Mouse (Mus musculus) neutrophil, adult 65 days (primary cell): ENCODE data around the gene Arhgap4. TPM values are rescaled to one million over a fixed set of nuclear protein-coding genes. Genes with fewer than 3 reads are reported as not detected.

Experiments used
- total RNA-seq: library from RNA; stranded (reverse); gene quantifications from 2 replicates; pipeline ENCODE4 v1.2.4, GENCODE M21; 2023

Arhgap4 gene
- total RNA-seq = 228 and 276 TPM in 2 replicates

DNA sequence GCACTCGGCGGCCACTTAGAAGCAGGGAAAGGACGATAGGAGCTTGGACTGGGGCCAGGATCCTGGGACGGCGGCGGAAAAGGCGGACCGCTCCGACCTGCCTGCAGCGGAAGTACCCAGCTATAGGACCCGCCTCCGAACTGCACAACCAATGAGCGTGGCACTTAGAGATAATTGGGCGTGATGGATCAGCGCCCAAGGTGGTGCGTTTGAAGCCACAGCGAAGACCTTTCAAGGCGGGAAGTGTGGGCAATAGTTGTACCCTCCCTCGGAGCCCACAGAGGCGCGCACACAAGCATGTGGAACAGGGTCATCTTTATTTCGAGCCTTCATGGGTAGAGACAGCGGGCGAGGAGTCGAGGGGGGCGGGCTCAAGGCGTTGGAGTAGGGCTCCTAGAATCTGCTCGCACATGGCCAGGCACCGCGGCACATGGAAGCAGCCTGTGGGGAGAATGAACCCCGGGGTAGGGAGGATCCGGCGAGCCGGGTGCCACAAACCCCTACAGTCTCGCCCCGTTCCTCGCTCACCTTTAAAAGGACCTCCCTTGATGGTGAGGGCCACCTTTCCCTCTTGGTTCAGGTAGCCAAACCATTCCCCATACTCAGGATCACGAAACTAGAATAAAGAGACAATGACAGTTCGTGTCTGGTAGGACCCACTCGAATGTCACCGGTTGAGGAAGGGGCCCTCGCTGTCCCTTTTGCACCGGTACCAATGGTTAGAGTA lies at the start of gene Arhgap4, which contains the start of gene Naa10:
Gene Arhgap4, minus strand, starts transcription at position 48 of the 727 bp plus-strand sequence.
Gene Naa10, minus strand, starts transcription at position 122 of the 727 bp plus-strand sequence.

DNA sequence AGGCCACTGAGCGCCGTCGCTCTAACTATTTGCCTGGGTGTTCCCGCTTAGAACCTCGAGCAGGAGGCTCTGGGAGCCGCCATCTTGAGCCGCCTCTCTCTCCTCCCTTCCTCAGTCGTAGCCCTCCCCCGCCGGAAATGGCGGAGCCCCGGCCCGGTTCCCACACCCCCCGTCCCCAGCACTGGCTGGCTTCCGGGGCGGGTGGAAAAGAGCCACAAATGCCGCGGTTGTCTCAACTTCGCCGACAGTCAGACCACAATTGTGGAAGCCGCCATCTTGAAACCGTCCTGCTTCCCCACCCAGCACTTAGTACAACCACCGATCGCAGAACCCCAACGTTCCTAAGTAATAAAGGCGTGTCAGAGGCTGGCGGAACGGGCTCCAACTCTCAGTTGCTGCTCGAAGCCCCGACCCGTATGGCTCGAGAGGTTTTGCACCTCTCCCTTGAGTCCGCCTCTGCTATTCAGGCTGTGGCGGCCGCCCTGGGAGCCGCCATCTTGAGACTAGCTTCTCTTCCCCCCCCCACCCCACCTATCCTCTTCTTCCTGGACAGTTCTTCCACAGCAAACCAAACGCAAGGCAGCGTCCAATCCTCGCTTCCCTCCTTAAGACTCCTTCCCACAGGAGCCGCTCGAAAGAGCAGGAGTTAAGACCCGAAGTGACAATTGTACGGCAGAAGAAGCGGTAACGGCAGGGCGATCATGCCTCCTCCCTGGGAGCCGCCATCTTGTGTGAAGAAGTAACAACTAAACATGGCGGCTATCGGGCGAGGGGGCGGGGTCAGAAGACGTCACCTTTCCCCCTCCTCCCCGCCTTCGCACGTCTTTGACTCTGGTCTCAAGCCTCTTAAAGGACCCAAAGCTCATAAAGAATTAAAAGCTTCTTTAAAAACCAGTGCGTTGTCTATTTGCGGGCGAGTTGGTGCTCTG lies 44.8 kb upstream of the Arhgap4 start, which contains the start of gene Hcfc1:
Gene Hcfc1, minus strand, starts transcription at position 110 of the 929 bp plus-strand sequence.

DNA sequence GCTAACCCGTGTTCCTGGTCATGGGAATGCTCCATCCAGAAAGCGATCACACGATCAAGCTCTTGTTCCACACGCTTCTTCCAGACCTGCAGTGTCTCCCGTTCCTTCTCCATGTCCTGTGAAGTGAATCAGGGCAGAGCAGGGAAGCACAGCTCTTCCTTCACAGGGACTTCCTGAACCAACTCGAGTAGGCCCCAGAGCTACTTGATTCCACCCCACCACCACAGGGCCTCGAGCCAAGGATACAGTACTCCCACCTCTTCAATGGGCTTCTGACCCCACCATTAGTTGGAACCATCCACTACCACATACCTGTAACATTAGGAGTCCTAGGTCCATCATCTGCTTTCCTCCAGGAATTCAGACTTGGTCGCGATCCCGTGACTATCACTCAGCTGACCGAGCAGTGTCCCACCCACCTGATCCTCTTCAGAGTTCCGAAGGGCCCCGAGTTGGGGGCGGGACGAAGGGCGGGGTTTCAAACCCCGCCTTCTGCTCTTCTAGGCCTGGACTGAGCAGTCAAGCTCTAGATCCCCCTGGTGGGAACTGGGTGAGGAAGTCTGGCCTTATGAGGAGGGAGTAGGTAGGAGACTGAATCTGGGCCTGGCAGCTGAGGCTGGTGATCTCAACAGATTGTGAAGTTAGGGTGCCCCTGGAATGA lies 8.9 kb upstream of the Arhgap4 start, which contains the start of gene Renbp:
Gene Renbp, minus strand, starts transcription at position 449 of the 661 bp plus-strand sequence.

DNA sequence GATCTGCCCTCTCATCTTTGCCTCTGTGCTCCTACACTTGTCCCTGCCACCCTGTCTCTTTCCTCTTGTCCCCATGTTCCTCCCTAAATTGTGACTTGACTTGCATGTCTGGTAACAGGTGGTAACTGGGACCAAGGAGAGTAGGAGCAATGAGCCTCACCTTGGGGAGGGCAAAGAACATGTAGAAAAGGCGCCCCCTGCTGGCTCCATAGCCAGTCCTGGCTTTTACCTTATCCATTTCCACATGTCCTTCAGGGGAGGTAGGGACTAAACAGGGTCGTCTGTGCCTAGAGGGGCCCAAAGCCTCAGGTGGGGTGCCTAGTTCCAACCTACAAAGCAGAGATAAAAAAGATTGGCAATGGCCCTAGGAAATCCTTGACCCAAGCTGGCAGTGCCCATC lies 26.0 kb downstream of the Arhgap4 start, which contains the start of gene L1cam:
Gene L1cam, minus strand, starts transcription at position 387 of the 400 bp plus-strand sequence.

DNA sequence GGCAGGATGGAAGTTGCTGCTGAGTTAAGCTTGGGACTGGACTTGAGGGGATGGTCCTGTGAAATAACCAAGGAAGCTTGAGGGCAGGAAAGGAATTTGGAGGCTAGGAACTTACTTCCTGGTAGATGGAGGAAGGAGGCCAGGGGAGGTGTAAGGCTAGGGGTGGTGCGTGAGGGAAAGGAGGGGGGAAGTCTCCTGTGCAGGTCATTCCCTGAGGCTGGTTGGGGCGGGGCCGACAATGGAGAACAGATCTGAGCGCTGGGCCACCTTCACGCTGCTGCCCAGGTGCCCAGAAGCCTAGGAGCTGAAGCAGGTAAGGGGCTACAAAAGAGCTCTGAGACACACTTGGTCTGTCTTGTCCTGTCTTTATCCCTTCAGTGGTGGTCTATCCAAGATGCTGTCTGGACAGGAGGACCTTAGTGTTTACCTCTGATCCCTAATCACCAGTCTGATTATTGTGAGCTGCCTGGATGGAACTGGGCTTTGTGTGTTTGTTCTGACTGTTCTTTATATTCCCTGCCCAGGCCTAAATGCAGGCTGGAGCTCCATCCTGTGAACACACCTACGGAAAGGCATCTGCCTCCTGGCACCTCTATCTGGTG lies 30.0 kb downstream of the Arhgap4 start, which contains the start of gene Avpr2:
Gene Avpr2, plus strand, starts transcription at position 552 of the 602 bp plus-strand sequence.

Other genes with a start within 250 kb of the Arhgap4 start
- gene Slc6a8, start 248.7 kb downstream of the Arhgap4 start, total RNA-seq = 0.48 and 0.57 TPM in 2 replicates
- 87.4 and 92.1 TPM in 2 replicates for gene Bcap31, start 205.7 kb downstream of the Arhgap4 start, total RNA-seq
- 73.3 and 78.0 TPM in 2 replicates for gene Abcd1, start 205.3 kb downstream of the Arhgap4 start, total RNA-seq
- 0.60 and 0.70 TPM in 2 replicates for gene Plxnb3, start 164.8 kb downstream of the Arhgap4 start, total RNA-seq
- gene Srpk3, start 147.5 kb downstream of the Arhgap4 start, total RNA-seq = 0.32 and 1.9 TPM in 2 replicates
- 78.5 and 86.8 TPM in 2 replicates for gene Idh3g, start 135.0 kb downstream of the Arhgap4 start, total RNA-seq
- gene Ssr4, start 134.8 kb downstream of the Arhgap4 start, total RNA-seq = 93.3 and 93.6 TPM in 2 replicates
- gene Pdzd4, start 96.9 kb downstream of the Arhgap4 start, total RNA-seq = 0.73 and 0.77 TPM in 2 replicates
- not detected in 2 replicates for gene Avpr2, start 29.8 kb downstream of the Arhgap4 start, total RNA-seq
- 30.4 and 44.6 TPM in 2 replicates for gene L1cam, start 25.8 kb downstream of the Arhgap4 start, total RNA-seq
- gene Naa10, start 74 bp upstream of the Arhgap4 start, total RNA-seq = 28.7 and 32.0 TPM in 2 replicates
- gene Renbp, start 9.0 kb upstream of the Arhgap4 start, total RNA-seq = 11.1 and 12.8 TPM in 2 replicates
- 68.7 and 75.0 TPM in 2 replicates for gene Hcfc1, start 44.5 kb upstream of the Arhgap4 start, total RNA-seq
- 66.4 and 88.3 TPM in 2 replicates for gene Irak1, start 102.0 kb upstream of the Arhgap4 start, total RNA-seq
- not detected in 2 replicates for gene Opn1mw, start 205.6 kb upstream of the Arhgap4 start, total RNA-seq
- 21.5 and 32.4 TPM in 2 replicates for gene Mecp2, start 213.5 kb upstream of the Arhgap4 start, total RNA-seq
- gene Tex28, start 246.0 kb upstream of the Arhgap4 start, total RNA-seq = not detected in 2 replicates